Mouse (Mus musculus) thymus, postnatal 10 days (tissue): ENCODE results near the gene Nme6.

Source experiments
- DNase-seq, 2 experiments: peaks; one replicate each; pipeline ENCODE4 v3.0.0; 2021; ENCODE audit warnings: low spot score in 2 of 2

The Nme6 gene

GRCm38 (mm10) chr9:109870983-109871572 is 38.5 kb downstream of the Nme6 start:
- no peak for DNase-seq

DNA sequence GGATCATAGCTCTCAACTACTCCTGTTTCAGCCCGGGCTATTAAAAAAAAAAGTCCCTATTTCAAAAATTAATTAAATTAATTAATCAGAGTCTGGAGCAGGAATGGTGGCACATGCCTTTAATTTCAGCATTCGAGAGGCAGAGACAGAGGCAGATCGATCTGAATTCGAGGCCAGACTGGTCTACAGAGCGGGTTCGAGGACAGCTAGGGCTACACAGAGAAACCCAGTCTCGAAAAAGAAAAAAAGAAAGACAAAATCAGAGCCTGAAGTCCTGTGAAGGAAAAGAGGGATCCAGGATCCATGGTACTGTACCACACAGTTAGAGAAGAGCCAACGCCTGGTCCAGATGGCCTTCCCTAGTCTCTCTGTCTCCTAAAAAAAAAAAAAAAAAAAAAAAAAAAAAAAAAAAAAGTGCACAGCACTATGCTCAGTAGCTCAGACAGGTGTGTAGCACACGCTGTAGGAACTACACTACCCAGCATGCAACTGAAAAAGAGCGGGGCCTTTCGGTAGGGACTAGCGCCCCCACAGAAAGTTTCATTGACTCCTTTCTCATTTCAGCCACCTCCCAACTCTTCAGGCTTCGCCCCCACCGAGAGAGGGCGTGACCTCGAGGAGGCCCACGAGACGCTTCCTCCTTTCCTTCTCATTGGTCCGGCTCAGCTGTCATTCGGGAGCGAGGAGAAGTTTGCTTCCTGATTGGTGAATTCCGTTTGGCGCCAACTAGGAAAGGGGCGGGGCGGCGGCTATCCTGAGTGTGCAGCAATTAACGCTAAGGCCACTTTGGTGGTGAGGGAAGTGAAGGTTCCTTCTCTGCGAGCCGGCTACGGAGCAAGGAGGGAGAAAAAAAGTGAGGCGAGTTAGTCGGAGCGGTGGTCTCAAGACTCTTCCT is 42.5 kb downstream of the Nme6 start, which contains the start of gene Cdc25a:
Cdc25a (plus strand) TSS at position 783 of the 895 bp plus-strand sequence.
- peak; percentile 94 to 97 for DNase-seq

DNA sequence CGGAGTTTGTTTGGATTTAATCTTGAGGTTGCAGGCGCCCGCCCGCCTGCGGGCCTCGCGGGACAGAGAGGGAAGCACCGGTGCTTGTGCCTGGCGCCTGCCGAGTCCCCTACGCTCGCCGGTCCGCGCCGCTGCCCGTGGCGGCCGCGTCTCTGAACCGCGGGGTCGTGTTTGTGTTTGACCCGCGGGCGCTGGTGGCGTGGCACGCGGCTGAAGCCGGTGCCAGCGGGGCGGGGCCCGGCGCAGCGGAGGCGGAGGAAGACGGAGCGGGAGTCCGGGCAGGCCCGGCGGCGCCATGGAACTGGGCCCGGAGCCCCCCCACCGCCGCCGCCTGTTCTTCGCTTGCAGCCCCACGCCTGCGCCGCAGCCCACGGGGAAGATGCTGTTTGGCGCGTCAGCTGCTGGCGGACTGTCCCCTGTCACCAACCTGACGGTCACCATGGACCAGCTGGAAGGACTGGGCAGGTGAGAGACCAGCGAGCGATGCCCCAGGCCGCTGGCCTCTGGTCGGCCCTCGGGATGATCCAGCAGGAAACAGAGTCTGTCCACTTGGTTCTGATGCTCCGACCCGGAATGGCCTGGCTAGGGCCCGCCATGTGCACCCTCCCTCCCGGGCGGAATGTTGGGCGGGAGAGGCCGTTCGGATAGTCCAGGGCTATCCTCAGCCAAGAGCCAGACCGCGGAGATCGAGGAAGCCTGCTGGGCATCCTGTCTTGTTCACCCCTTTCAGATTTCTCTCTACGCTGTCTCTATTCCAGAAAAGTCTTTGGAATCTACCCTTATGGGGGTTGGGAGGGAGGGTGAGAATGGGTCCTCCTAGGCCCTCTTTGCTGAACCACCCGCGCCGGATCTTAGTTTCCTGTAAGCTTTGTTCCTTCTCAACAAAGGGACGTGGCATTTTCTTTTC is 43.4 kb downstream of the Nme6 start:
- peak; percentile 41 to 55 for DNase-seq

- no peak for DNase-seq
Observed at GRCm38 (mm10) chr9:109876756-109877155, 44.2 kb downstream of the Nme6 start.

DNA sequence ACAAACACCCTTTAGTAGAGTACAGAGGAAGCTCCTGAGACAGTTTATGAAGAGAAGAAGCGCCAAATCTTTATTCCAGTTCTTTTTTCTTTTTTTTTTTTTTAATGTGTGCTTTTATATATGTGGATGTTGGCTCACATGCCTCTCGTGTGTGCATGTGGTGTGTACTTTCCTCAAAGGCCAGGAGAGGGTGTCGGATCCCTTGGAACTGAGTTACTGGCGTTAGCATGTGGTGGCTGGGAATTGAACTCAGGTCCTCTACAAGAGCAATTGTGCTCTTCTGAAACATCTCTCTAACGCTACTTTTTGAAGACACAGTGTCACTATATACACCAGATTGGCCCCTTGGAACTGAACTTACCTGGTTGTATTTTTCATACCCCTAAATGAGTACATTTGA is 45.1 kb downstream of the Nme6 start:
- no peak for DNase-seq

DNA sequence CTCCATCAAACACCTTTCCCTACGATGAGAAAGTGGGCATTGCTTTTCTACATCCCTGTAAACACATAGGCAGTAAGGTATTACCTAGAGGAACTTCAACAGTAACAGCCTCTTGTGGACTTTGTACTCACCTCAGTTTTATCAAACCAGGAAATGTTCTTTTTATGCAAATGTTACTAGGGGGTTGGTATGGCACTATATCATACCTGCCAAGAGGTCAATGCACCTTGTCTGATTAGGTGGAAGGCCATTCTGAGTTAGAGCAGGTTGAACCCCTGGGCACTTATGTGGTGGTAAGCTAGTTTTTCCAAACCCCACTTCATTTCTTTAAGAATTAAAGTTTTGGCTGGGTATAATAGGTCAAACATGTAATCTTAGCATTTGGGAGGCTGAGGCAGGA is 46.8 kb downstream of the Nme6 start:
- DNase-seq = no peak

GRCm38 (mm10) chr9:109886259-109886658 is 53.7 kb downstream of the Nme6 start:
- DNase-seq = no peak

GRCm38 (mm10) chr9:109887321-109887720 is 54.8 kb downstream of the Nme6 start:
- DNase-seq = no peak

DNA sequence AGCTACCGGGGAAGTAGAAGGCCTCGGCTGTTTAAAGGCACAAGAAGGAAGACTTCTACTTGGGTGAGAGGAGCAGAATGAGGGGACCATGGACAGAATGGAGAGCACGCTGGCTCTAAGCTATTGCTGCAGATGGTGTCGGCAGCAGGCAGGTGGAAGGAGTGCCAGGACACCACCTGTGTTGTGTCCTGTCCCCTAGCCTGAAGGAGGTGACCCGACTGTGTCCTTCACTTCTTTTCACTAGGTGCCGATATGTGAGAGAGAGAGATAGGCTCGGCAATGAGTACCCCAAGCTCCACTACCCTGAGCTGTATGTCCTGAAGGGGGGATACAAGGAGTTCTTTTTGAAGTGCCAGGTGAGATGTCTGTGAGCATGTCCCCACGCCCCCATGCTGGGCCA is 59.0 kb downstream of the Nme6 start:
- DNase-seq = no peak
